Mouse (Mus musculus) lung, postnatal 0 days (tissue): ENCODE measurements at regions not wholly inside any gene's neighbourhood (a gene's known extent, or its start where the extent isn't known, plus 50 kb on each side); places are given as distances from the start of the nearest gene placed in this dataset.

Source experiments
- CTCF ChIP-seq: IDR thresholded peaks from 2 replicates; pipeline ENCODE4 v1.5.1; 2016; ENCODE audit warnings: antibody characterized with exemption, mild to moderate bottlenecking
- EP300 ChIP-seq: IDR thresholded peaks from 2 replicates; pipeline ENCODE4 v1.6.1; 2016; ENCODE audit warnings: antibody characterized with exemption, mild to moderate bottlenecking, control low read depth

GRCm38 (mm10) chr2:93106581-93106980 lies 60.6 kb upstream of the Prdm11 start:
- TF ChIP-seq CTCF (no peak), EP300 (no peak)
